Mouse (Mus musculus) 3T3-L1 (cell line): Measurements from ENCODE around the gene Mettl13.

Experiments
- DNase-seq: peaks from one replicate; pipeline ENCODE4 v3.0.0-alpha.2; 2015; ENCODE audit warnings: low read depth, low spot score

Gene Mettl13

DNA sequence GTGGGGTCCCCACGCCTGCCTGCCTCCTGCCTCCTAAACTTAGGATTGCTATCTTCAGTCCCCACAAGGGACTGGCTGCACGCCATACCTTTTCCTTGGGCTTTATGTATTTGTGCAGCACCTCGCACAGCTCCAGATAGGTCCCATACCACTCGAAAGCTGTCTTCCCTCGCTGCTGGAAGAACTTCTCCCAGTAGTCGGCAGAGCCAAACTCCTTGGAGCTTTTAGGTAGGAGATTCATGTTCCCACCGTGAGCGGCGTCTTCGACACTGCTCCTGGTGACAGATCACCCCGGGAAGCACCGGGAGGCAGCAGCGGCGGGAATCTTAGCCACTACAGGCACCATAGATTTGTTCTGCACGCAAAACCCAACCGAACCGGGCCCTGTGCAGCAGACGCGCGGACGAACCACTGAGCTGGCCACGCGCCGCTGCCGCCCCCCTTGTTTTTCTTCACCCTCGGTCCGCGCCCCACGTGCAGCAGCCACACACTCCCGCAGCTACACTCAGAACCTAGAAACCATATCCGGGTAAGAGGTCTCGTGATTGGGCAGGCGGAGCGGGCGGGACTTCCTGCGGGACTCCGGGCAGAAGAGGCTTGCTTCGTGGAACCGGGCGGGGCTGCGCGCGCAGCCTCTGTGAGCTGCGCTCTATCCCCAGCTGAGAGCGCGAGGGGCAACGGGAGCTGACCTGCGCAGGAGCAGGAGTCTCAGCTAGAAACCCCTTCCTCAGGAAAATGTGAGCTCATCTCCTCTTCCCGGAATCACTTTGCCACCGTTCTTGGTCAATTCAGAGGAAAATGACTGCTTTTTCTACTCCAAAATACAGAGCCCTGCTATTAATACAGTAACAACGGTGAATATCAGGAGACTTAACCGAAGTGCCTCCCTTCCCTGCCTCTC is at the start of gene Mettl13:
TSS of gene Mettl13 (minus strand) at position 536 of the 901 bp plus-strand sequence.
- DNase-seq, result peak; percentile 95

- no peak for DNase-seq
Observed at GRCm38 (mm10) chr1:162597379-162598102, 49.2 kb upstream of the Mettl13 start.

DNA sequence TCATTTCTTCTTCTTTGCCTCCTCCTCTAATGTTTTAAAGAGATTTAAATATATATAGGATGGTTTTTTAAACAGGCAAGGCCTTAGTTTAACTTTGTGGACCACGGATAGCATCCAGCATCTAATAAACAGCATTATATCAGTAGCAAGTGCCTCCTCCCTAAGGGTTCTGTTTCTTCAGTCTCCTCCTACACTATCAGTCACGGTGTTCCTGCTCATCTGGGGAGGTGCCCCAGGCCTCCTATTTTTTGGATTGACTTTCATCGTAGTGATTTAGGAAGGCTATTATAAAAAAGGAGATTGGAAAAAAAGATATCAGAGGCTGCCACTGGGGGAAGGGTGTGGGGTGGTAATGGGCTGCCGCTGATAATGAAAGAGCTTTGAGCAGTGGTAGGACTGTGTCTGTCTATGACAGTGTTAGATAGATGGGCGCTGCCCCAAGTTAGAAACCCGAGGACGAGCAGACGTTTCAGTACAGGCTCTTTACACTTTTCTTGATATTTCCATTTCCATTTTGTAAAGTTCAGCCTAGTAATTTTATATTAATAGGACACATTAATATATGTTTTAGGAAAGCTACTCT is 42.2 kb upstream of the Mettl13 start:
- DNase-seq, result no peak

GRCm38 (mm10) chr1:162589443-162589842 is 41.1 kb upstream of the Mettl13 start:
- DNase-seq, result no peak

GRCm38 (mm10) chr1:162588606-162589005 is 40.3 kb upstream of the Mettl13 start:
- no peak for DNase-seq

GRCm38 (mm10) chr1:162586282-162586681 is 37.9 kb upstream of the Mettl13 start:
- no peak for DNase-seq

DNA sequence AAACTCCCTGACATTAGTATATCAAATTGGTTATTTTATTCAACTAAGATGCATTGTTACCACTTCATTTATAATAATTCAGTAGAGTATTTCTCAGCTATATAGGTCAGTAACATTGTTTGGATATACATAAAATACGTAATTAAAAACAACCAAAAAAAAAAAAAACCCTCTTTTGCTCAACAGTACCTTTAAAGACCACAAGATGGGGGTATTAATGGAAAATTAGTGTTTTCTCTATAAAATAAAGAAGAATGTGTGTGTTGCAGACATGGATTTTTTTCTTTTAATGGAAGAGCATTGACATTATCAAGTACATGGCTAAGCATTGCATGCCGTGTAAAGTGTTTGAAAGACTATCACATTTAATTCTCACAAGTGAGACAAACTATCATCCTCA is 34.5 kb upstream of the Mettl13 start:
- peak; percentile 27 for DNase-seq

DNA sequence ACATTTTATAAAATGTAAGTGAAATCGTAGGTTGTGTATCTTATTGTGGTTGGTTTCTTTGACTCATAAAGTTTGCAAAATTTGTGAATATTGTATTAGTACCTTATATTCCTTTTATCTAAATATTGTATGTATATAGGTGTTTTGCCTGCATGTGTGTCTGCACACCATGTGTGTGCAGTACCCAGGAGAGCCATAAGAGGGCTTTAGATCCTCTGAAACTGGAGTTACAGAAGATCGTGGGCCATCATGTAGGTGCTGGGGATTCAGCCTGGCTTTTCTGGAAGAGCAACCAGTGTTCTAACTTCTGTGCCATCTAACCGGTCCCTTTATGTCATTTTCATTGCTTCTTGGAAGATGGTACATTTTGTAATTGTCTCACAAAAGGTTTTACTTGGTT is 26.7 kb upstream of the Mettl13 start:
- DNase-seq, result peak; percentile 46

DNA sequence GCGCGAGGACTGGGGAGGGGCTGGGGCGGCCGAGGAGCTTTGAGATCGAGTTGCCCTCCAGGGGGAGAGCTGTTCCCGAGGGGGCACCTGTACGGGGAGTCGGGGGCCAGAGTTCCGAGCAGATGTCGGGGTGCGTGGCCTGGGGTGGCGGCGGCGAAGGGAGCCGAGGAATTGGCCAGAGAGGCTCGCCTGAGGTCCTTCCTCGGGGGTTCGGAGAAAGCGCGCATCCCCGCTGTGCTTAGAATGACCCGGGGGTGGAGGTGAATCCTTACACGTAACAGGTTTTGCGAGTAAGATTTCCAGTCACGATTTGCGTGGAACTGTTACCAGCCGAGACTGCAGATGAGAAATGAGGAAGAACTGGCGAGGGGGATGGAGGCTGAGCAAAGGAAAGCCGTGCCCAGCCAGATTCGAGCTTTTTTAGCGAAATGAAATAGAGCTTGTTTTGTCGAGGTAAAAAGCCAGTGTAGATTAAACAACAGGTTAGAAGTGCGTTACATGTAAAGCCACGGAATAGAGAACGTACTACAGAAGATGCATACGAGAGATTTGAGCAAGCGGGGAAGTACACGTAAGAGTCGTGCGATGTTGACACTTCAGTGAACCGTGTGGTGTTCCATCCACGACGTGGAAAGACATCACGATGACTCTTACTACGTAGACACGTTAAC is 22.7 kb upstream of the Mettl13 start:
- DNase-seq, result peak; percentile 39

- peak; percentile 92 for DNase-seq
Observed at GRCm38 (mm10) chr1:162570260-162570748, 22.0 kb upstream of the Mettl13 start, which contains the start of gene Vamp4. TSS of gene Vamp4 (plus strand) at chr1:162570515.

- no peak for DNase-seq
Observed at GRCm38 (mm10) chr1:162567351-162567750, 19.0 kb upstream of the Mettl13 start.

DNA sequence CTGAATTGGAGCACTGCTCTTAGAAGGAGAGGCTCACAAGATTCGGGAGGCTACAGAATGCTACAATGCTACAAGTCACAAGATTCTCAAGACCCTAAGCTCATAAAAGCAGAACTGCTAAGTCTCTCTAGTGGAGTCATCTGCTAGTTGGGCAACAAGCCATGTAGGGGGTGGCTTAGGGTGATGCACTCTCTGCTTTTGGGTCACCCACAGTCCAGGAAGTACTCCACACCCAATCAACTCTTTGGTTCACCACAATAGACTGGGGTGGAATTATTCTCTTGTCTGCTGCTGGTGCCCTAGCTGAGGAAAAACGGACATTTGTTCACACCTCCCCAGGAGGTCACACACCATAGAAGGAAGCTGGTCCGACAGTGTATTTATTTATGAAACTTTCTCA is 16.6 kb upstream of the Mettl13 start:
- DNase-seq, result peak; percentile 43

DNA sequence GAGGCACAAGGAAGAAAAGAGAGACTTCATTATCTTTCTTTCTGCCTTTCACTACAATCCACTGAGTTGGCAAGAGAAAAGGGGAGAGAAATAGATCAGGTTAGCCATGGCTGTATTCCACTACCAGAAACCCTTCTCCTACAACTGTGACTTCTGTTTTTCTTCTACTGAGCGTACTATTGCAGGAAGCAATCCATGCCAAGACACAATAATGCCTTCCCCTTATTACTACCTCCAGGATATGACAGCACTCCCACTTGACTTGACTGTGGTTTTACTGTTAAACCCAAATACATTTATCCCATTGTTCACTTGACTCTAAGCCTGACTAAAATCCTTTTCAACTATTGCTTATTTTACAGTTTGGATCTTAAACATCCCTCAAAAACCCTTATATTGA is 14.9 kb upstream of the Mettl13 start:
- no peak for DNase-seq

DNA sequence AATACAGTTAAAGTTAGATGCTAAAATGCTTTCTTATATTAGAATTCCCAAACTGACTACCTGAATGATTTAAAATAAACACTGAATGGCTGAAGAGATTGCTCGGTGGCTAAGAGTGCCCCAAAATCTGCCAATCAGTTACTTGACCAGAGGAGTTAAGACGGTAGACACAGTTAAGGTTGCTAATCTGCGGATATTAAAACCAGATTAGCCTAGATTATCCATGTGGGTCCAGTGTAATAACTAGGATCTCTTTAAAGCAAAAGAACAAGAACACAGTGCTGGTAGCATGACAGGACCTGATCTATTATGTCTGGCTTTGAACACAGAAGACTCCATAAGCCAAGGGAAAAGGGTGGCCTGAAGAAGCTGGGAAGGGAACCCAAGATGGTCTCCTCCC is 5.8 kb upstream of the Mettl13 start:
- no peak for DNase-seq

DNA sequence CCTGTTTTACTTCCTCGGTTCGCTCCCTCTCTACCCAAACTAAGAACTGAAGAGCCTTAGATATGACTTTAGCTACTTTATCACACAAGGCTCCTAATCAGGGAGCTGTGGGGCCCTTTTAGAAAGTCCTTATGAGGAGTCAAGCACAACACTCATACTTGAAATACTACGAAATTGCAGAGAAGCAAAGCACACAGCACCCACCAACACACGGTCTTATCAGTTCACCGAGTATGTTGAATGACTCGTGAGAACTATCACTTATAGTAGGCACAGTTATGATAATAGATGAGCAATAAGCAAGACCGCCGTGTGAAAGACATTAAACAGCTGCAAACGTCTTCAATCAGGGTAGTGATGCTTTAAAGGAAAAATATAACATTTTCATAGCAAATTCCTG is 4.6 kb upstream of the Mettl13 start:
- DNase-seq, result no peak

- peak; percentile 80 for DNase-seq
Observed at GRCm38 (mm10) chr1:162549615-162550283, 1.4 kb upstream of the Mettl13 start.

DNA sequence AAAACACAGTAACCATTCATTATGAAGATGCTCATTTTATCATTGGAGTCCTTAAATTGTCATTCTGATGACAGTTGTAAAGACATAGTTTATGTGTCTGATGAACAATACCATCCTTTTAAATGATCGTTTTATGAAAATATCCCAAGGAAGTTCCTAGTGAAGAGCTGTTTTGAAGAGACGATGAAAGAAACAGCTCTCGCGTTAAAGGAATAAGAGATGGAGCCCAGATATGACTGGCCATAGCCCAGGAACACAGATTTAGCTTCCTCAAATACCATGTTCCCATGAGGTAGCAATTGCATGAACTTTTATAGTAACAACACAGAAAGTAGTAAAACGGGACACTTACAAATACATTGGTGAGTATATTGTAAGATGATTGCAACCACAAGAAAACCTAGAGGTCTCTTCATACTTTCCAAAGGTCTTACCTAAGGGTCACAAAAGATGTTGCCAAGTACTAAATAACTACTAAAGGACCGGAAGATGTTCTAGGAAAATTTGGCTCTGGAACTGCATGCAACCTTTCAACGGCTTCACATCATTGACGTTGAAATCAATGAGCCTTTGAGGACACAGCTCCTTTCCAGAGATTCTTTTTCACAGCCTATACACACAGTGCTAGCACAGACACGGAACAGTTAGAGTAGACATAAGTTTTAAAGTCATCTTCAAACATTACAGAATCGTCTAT is 714 bp upstream of the Mettl13 start:
- no peak for DNase-seq

- peak; percentile 40 for DNase-seq
Observed at GRCm38 (mm10) chr1:162547607-162548006, 744 bp downstream of the Mettl13 start.

GRCm38 (mm10) chr1:162543231-162543630 is 5.1 kb downstream of the Mettl13 start:
- no peak for DNase-seq

DNA sequence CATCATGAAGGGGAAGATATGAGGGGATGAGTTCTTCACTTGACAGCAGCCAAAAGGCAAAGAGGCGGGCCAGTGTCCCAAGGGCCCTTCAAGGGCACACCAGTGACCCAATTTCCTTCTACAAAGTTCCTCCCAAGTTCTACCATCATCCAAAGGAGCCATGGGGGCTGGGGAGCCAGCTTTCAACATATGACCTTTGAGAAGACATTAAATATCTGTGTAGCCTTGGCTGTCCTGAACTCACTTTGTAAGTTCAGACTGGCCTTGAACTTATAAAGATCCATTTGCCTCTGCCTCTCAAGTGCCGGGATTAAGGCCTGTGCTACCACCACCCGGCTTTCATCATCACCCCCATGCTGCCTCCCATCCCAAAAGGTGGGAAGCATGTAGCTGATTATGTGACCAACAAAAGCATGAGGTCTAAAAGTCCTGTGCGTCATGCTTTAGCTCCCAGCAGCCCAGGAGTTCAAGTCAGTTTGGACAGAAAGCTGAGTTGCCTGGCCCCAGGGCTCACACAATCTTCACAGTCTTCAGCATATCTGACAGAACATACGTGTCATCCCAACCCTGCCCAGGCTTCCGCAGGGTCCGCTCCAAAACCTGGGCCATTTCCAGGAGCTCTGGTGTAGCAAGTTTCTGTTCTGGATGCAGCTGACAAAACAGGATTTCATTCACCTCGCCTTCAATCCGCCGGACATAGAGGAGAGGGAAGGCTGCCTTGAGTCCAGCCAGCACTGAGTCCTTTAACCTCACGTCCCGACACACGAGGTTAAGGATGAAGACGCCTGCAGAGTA is 14.4 kb downstream of the Mettl13 start:
- DNase-seq, result no peak
